Mouse (Mus musculus): Measurements from ENCODE around the gene Ifitm7. TPM values are rescaled to one million over a fixed set of nuclear protein-coding genes. Genes with fewer than 3 reads are reported as not detected.

Gene Ifitm7
- polyA plus RNA-seq, 1 experiment, result not detected

- TF ChIP-seq GATA1 (IDR thresholded peaks at IDR 0.05; ENCODE audit: low read length), result no peak
These were observed 7.8 kb upstream of the Ifitm7 start for GRCm38 (mm10) chr16:13994502-13994901.

- no peak for TF ChIP-seq GATA1 (IDR thresholded peaks at IDR 0.05; ENCODE audit: low read length)
These were observed 7.4 kb upstream of the Ifitm7 start for GRCm38 (mm10) chr16:13994076-13994475.

DNA sequence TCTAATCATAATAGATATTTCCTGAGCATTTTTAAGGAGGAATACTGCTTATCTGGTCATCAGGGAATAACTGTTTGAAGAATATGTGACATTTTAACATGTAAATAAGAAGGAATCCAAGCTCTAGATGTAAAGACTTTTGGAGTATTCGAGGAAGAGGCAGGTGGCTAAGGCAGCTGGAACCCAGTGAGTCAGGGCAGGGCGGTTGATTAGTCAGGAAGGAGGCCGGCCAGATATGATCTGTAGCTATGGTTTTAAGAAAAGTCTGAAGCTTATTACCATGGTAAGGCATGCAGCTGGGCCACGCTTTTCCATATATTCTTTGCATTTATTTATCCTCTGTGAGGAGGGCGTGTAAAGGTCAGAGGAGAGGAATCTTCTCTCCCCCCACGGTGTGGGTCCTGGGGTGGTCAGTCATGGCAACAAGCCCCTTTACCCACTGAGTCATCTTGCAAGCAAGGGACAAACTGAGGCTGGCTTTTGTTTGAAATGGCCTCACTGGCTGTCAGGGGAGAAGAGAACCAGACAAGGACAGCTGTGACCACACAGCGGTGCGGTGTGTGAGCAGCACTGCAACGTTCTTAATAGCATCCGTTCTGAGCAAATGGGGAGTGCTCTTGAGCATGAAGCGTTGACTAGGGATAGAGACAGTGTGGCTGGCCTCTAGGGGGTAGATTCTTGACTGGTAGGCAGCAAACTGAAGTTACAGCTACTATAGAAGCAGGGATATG, 6.0 kb upstream of the Ifitm7 start:
- TF ChIP-seq GATA1 (IDR thresholded peaks at IDR 0.05; ENCODE audit: low read length), result no peak

GRCm38 (mm10) chr16:13986197-13986573, 503 bp downstream of the Ifitm7 start:
- no peak for TF ChIP-seq GATA1 (IDR thresholded peaks at IDR 0.05; ENCODE audit: low read length)

- TF ChIP-seq GATA1 (IDR thresholded peaks at IDR 0.05; ENCODE audit: low read length), result no peak
These were observed 3.5 kb downstream of the Ifitm7 start for GRCm38 (mm10) chr16:13983161-13983560.

DNA sequence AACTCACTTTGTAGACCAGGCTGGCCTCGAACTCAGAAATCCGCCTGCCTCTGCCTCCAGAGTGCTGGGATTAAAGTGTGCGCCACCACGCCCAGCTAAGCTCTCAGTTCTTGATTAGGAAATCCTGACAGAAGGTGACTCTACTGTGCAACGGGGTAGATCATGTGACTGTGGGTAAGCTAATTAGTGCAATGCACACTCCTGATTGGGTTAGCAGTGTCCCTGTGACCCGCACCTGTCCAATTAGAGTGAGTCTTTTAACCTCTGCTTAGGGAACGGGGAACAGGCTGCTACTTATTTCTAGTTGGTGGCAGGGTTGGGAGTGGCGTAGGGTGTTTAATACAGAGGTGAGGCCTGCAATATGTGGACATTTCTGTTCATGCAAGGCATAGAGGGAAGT, 14.6 kb downstream of the Ifitm7 start:
- no peak for TF ChIP-seq GATA1 (IDR thresholded peaks at IDR 0.05; ENCODE audit: low read length)

DNA sequence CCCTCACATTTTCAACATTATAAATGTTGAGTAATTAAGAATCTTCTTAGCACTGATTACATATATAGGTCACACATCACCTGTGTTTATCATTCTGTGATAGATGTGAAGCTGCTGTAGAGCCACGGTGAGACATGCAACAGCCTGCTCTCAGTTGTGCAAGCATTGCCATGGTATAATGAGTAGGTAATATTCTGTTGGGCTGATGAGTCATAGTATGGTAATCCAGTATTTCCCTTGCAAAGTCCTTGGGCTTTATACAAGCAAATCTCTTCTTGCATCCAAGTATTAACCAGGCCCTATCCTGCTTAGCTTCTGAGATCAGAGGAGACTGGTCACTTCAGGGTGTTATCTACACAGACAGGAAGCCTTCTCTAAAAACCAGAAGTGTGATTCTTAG, 17.6 kb downstream of the Ifitm7 start:
- TF ChIP-seq GATA1 (IDR thresholded peaks at IDR 0.05; ENCODE audit: low read length), result no peak

GRCm38 (mm10) chr16:13962053-13962452, 24.6 kb downstream of the Ifitm7 start:
- no peak for TF ChIP-seq GATA1 (IDR thresholded peaks at IDR 0.05; ENCODE audit: low read length)

- TF ChIP-seq GATA1 (IDR thresholded peaks at IDR 0.05; ENCODE audit: low read length), result no peak
These were observed 35.4 kb downstream of the Ifitm7 start for GRCm38 (mm10) chr16:13951245-13951644.

DNA sequence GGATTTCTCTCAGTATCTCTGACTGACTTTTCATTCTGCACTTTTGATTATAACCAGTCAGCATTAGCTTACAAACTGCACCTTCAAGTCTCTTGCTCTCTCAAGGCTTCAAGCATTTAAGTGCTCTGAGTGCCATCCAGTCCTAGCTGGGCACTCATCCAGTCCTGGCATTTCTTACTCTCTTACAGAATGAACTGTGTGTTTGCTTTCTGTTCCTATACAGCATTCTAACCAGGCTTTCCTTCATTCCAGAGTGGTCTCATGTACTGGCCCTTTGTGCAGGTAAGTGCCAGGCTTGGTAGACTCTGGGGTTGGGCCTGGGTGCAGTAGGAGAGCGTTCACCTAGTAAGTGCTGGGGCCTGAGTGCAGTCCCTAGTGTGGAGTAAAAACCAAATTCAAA, 40.4 kb downstream of the Ifitm7 start:
- no peak for TF ChIP-seq GATA1 (IDR thresholded peaks at IDR 0.05; ENCODE audit: low read length)

- TF ChIP-seq GATA1 (IDR thresholded peaks at IDR 0.05; ENCODE audit: low read length), result no peak
These were observed 41.5 kb downstream of the Ifitm7 start for GRCm38 (mm10) chr16:13945153-13945552.

DNA sequence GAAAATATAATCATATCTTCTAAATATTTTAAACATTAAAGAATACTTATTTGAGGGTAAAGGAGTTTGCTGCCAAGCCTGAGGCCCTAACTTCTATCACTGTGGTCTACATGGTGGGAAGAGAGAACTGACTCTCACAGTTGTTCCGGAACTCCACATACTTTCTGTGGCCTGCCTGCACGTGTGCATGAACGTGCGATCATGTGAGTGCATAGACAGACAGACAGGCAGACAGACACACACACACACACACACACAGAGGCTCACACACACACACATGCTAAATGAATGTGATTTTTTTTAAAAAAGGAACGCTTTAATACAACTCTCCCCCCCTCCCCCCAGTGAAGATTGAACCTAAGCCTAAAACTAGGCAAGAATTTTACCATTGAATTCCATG, 41.9 kb downstream of the Ifitm7 start:
- TF ChIP-seq GATA1 (IDR thresholded peaks at IDR 0.05; ENCODE audit: low read length), result no peak

DNA sequence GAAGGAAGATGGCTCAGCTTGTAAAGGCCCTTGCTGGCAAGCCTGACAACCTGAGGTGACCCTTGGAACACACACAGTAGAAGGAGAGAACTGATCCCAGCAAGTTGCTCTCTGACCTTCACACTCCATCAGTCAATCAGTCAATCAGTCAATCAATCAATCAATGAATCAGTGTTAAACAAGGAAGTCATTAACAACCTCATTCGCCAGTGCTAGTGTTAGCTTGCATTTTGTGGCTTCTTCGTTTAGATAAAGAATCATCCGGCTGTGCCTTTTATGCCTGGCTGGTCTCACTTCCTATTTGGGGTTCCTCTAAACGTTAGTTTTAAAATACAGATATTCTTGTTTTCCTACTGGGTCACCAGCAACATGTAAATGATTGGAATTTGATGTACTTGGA, 42.5 kb downstream of the Ifitm7 start:
- no peak for TF ChIP-seq GATA1 (IDR thresholded peaks at IDR 0.05; ENCODE audit: low read length)

GRCm38 (mm10) chr16:13940847-13941395, 45.8 kb downstream of the Ifitm7 start:
- TF ChIP-seq GATA1 (IDR thresholded peaks at IDR 0.05; ENCODE audit: low read length), result no peak

- TF ChIP-seq GATA1 (IDR thresholded peaks at IDR 0.05; ENCODE audit: low read length), result no peak
These were observed 46.4 kb downstream of the Ifitm7 start for GRCm38 (mm10) chr16:13940139-13940846.

Other genes starting within 250 kb of the Ifitm7 start
- gene Rrn3, start 206.2 kb downstream of the Ifitm7 start, polyA plus RNA-seq (2012), result 27.4 and 28.7 TPM in 2 replicates
- gene Ntan1, start 168.0 kb downstream of the Ifitm7 start, polyA plus RNA-seq (2012), result 8.8 and 14.0 TPM in 2 replicates
- gene Pdxdc1, start 83.8 kb downstream of the Ifitm7 start, polyA plus RNA-seq (2012), result 26.7 and 27.7 TPM in 2 replicates
- 0.02 and 0.03 TPM in 2 replicates for gene Mpv17l, start 83.7 kb downstream of the Ifitm7 start, polyA plus RNA-seq (2012)
- gene 2900011O08Rik, start 284 bp downstream of the Ifitm7 start, polyA plus RNA-seq (2012), result not detected in 2 replicates
- gene Nde1, start 176.4 kb upstream of the Ifitm7 start, polyA plus RNA-seq (2012), result 52.6 and 57.5 TPM in 2 replicates
- gene Marf1, start 176.5 kb upstream of the Ifitm7 start, polyA plus RNA-seq (2012), result 1.3 and 2.6 TPM in 2 replicates

Data from G1E-ER4 (cell line).